Mouse (Mus musculus): ENCODE results near the gene Acap3. TPM values are rescaled to one million over a fixed set of nuclear protein-coding genes. Genes with fewer than 3 reads are reported as not detected.

The Acap3 gene
- total RNA-seq (2021), result 10 to 100 TPM; 35.5 to 36.7 TPM
- long read RNA-seq, experiment 1, partial matches to known transcripts, result 6 of 36 reads
- long read RNA-seq, experiment 1, other reads (novel, unspliced or antisense), result 30 of 36 reads
- long read RNA-seq, experiment 2, partial matches to known transcripts, result 7 of 33 reads
- long read RNA-seq, experiment 2, other reads (novel, unspliced or antisense), result 26 of 33 reads

DNA sequence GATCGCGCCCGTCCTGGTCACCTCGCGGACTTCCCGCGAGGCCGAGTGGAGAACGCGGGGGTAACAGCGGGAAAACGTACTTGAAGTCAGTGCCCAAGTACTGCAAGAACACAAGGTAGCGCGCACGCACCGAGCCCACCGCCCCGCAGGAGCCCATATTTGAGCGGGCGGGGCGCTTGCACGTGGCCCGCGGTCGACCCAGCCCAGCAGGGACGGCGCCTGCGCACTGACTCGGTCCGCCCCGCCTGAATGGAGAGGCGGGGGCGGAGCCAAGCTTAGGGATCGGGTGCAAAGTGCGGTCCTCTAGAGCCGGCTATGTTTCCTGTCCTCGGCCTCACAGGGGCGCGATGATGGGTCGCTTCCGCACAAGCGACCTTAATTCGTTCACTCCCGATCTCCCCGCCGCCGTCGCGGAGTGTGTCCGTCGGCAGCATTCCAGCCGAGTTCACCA is at the start of gene Acap3, which contains the start of gene Pusl1:
Acap3 (plus strand) TSS at position 272 of the 451 bp plus-strand sequence.
Pusl1 (minus strand) TSS at position 231 of the 451 bp plus-strand sequence.
- DNase-seq (ENCODE audit: low spot score in 2 of 2), result peak; percentile 88 to 95

DNA sequence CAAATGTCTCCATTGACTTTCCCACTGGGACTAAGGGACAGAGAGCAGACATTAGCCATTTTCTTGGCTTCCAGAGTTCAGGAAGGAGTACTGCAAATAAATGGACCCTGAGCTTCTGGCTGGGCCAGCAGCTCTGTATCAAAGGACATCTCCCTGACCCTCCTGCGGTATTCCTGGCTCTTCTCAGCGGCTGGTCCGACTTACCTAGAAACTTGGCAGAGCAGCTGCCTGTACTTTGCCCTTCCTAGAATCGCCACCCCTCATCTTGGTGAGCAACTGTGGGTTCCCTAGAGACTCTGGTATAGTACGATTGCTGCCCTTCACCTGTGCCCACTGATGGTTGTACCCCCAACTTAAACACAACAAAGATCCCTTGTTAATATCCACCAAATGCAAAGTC is 48.4 kb upstream of the Acap3 start:
- no peak for DNase-seq (ENCODE audit: low spot score in 2 of 2)

DNA sequence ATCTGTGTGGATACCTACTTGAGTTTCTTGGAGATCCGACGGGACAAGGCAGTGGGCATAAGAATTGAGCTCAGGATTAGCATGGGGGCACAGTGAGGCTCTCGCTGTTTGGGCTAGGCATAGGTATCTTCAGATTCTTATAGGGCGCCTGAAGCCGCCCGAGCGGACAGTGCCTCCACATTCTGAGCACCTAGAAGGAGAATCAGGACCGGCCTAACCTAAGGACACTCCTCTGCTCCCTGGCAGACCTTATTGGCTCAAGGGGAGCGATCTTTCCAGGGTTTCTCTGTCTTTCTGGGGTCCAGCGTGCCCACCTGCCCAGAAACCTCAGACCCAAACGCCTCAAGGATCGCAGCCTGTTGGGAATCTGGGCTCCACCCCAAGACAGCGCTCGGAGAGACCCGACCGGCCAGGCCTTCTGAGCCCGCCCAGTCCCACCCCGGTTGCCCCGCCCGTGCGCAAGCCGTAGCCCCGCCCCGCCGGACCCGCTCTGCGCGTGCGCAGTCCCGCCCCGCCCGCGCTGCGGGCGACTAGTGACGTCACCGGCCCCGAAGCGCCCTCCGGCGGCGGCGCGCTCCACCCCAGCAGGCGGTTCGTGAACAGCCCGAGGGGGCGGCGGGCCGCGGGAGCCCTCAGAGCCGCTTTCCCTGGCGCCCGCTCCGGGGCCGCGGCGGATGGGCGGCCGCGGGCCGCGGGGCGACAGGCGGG is 44.6 kb upstream of the Acap3 start, which contains the start of gene Dvl1:
Dvl1 (plus strand) TSS at position 532 of the 708 bp plus-strand sequence.
- peak; percentile 98 to 99 for DNase-seq (ENCODE audit: low spot score in 2 of 2)

DNA sequence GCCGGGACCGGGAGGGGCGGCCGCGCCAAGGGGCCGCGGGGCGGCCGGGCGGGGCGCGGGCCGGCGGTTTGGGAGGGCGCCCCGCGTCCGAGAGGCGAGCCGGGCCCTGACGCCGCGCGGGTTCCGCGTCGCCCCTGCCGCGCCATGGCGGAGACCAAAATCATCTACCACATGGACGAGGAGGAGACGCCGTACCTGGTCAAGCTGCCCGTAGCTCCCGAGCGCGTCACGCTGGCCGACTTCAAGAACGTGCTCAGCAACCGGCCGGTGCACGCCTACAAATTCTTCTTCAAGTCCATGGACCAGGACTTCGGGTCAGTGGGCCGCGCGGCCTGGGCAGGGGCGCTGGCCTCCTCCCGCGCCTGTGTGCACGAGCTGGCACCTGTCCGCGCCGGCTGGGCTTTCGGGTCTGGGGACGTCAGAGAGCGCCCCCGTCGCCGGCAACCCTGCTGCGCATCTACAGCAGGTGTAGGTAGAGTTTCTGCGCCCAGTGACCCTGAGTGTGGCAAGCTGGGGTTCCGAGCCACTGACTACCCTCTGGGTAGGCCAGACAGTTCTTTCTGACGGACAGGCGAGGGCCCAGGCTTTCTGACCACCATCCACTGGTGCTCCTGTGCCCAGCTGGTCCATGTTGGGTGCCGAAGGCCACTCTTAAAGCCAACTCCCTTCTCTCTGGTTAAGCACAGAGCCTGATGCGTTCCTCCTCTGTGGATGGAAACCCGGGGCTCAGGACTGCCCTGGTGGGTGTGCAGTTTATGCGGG is 43.9 kb upstream of the Acap3 start:
- no peak for DNase-seq (ENCODE audit: low spot score in 2 of 2)

DNA sequence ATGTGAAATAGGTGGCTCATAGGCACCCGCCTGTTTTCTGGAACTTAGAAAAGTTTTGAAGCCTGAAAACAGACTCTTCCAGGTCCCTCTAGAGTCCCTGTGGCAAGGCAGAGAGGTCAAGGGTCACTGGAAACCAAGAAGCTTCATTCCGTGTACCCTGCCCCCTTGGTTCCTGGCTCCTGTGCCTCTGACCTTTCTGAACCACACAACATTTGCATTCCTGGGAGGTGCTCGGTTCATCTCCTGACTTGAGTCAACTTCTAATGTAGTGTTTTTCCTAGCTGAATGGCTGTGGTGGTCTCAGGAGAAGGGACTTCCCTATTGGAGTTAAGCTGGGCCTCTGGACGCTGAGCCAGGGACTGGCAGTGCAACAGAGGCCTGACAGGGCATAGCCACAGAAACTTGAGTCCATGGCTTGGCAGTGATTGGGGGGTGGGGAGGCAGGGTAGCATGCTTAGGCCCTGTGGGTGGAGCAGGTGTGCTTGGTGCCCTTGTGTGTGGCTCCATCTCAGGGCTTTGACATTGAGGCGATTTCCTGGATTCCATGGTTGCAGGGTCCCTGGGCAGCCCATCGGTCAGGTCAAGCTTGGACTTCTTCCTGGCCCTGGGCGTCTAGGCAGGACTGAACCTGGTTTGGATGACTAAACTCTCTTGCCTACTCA is 43.1 kb upstream of the Acap3 start:
- peak in 1 of 2 experiments; percentile 2 for DNase-seq (ENCODE audit: low spot score in 2 of 2)

DNA sequence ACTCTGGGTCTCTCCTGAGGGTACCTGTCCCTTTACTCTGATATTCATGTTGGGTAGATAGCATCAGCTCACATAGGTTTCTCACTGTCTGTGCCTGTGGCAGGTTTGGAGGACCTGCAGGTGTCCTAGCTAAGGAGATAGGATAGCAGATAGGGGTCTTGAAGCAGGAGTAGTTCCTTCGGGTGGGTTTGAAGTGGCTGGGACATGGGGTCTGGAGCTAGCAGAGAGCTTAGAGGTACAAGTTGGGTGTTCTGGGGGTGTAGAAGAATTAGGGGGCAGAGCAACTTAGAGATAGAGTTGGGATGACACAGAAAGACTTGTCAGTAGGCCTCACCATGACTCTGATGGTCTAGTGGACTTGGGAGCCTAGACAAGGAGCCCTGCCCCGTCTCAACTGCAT is 42.2 kb upstream of the Acap3 start:
- DNase-seq (ENCODE audit: low spot score in 2 of 2), result no peak

DNA sequence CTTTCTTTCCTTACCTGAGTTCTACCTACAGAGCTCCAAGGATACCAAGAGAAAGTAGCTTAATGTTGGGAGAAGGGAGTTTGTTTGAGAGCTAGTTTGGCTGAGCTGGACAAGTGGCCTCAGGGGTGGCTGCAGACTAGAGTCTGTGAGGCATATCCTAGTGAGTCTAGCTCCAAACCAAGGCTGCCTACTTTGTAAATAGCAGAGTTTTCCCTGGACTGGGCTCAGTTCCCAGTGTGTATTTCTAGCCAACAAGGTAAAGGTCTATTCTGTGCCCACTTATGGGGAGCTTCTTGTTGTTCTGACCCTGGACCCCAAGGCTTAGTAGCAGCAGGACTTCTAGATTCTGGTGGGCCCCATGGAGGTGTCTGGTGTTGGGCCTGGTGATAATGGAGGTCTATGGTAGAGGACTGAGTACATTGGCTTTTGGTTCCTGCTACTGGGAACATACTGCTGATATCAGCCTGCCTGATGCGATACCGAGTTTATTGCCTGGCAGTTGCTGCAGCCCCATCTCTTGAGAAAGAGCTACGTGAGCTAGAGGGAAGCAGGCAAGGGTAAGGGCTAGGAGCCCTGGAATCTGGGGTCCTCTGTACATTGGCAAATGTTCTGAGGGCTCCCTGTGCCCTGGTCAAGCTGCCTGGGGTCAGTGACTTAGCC is 41.7 kb upstream of the Acap3 start:
- DNase-seq (ENCODE audit: low spot score in 2 of 2), result no peak

DNA sequence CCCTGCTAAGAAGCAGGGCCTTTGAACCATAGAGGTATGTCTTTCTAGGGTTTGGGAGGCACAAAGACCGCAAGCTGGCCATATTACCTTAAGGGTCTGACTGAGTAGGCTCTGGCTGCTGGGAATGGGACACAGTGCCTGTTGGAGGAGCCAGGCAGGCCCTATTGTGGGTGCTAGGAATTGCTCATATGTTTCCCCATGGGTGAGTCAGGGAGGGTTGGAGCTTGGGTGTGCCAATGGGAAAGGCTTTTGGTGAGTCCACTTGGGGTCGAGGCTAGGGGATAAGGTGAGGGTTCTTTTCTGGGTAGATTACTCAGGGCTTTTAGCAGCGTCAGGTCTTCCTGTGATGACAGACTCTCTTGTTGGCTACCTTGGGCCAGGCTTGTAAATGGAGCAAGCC is 40.3 kb upstream of the Acap3 start:
- DNase-seq (ENCODE audit: low spot score in 2 of 2), result no peak

DNA sequence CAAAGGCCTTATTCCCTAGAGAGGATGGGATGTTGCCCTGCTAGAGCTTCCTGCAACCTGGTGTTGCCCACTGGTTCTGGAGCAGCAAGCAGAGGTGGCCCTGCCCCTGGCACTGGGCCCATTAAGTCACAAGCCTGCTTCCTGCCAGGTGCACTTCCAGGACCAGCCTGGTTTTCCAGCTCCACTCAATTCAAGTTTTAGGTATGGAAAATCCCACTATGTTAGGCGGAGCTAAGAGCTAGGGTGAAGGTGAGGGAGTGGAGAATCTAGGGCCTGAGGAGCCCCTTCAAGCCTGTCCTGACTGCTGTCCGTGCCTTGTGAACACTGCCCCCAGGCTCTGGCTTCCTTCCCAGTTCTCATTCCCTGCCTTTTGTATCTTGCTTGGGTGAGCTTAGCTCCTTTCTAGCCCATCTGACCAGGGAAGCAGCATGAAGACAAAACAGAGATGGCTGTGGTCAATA is 39.6 kb upstream of the Acap3 start:
- DNase-seq (ENCODE audit: low spot score in 2 of 2), result no peak

DNA sequence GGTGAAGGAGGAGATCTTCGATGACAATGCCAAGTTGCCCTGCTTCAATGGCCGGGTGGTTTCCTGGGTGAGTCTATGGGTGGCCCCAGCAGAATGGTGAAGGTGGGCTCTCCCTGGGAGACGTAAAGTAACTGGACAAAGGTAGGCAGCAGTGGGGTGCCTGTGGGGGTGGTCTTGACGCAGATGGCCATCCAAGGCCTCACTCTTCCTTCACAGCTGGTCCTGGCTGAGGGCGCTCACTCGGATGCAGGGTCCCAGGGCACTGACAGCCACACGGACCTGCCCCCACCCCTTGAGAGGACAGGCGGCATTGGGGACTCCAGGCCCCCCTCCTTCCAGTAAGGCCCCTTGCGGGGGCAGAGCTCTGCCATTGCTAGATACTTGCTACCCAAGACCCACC is 38.2 kb upstream of the Acap3 start:
- no peak for DNase-seq (ENCODE audit: low spot score in 2 of 2)

DNA sequence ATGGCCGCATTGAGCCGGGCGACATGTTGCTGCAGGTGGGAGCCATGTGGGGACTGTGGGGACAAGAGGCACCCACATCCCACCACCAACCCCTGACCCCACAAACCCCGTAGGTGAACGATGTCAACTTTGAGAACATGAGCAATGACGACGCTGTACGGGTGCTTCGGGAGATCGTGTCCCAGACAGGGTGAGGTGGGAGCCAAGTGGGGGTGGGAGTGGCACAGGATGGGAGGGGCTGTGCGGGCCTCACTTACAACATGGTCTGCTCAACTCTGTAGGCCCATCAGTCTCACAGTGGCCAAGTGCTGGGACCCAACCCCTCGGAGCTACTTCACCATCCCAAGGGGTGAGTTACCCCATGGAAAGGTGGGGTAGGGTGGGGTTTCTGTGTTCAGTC is 36.6 kb upstream of the Acap3 start:
- DNase-seq (ENCODE audit: low spot score in 2 of 2), result no peak

DNA sequence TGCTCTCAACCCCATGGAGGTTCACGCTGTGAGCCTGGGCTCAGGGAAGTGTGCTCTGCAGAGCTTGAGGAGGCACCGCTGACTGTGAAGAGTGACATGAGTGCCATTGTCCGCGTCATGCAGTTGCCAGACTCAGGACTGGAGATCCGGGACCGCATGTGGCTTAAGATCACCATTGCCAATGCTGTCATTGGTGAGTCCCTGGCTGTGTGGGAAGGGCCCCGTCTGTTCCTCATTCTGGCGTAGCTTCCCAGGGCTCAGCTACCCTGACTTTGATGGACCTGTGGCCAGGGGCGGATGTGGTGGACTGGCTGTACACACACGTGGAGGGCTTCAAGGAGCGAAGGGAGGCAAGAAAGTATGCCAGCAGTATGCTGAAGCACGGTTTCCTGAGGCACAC is 35.6 kb upstream of the Acap3 start:
- DNase-seq (ENCODE audit: low spot score in 2 of 2), result no peak

DNA sequence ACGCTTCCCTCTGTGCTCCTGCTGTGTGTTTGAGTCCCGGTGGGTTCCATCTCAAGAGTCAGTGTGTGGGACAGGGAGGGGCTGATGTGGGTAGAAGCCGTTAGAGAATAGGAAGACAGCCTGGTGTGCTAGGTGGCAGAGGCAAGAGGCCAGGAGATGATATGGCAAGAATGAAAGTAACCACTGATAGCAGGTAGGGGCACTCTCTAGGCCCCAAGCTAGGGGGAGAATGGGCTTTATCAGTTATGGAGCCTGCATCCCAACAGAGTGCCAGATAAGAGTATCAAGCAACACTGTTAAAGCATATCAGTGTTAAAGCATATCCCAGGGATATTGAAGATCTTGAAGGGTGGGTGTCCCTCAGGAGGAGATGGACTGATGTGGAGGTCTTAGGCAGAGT is 34.7 kb upstream of the Acap3 start:
- no peak for DNase-seq (ENCODE audit: low spot score in 2 of 2)

DNA sequence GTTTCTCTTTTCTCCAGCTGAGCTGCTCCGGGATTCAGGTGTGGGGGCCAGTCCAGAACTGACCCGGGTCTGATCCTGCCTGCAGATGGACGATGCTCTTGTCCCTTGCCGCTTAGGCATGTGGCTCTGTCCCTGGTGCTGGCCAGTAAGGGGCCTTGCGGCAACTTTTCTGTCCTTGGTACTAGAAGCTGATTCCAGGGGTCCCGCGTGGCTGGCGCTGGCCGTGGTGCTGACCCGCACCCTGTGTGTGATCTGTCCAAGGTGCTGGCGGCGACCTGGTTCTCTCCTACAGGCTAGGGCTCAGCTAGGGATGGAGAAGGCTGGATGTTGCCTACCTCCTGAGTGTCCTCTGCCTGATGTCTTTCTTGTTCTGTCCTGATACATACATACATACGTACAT is 32.3 kb upstream of the Acap3 start:
- peak; percentile 46 to 49 for DNase-seq (ENCODE audit: low spot score in 2 of 2)

DNA sequence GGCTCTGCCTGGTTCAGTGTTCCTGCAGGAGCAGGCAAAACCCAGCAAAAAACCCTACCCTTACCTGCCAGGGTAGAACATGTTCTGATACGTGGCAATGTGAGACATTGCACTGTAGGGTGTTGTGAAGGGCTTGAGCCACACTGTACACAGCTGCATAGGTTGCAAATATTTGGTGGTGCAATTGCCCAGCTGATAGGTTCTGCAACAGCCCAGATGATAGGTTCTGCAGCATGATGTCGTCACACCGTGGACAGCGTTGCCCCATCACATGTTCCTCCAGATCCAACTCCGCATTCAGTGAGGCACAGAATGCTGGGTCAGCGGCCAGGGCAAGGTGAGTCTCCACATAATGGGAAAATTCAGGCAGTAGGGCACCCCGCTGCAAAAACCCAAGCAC is 29.8 kb upstream of the Acap3 start:
- no peak for DNase-seq (ENCODE audit: low spot score in 2 of 2)

DNA sequence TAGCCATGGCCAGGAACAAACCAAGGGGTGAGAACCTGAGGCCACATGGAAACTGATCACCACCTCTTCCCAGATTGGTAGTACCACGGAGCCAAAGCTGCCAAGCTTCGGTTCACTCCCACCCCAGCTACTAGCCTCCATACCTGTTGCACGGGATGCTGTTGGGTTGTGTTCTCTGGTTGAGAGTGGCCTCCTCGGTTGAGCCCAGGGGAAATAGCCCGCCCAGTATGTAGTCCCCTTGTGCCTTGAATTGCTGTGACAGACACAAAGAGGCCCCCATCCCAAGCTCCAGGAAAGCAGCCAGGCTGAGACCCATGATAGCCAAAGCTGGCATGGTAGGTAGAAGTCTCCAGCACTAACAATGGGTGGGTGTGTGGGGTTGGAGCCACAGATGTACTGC is 28.6 kb upstream of the Acap3 start, which contains the start of gene Tas1r3:
Tas1r3 (minus strand) TSS at position 362 of the 400 bp plus-strand sequence.
- DNase-seq (ENCODE audit: low spot score in 2 of 2), result no peak

DNA sequence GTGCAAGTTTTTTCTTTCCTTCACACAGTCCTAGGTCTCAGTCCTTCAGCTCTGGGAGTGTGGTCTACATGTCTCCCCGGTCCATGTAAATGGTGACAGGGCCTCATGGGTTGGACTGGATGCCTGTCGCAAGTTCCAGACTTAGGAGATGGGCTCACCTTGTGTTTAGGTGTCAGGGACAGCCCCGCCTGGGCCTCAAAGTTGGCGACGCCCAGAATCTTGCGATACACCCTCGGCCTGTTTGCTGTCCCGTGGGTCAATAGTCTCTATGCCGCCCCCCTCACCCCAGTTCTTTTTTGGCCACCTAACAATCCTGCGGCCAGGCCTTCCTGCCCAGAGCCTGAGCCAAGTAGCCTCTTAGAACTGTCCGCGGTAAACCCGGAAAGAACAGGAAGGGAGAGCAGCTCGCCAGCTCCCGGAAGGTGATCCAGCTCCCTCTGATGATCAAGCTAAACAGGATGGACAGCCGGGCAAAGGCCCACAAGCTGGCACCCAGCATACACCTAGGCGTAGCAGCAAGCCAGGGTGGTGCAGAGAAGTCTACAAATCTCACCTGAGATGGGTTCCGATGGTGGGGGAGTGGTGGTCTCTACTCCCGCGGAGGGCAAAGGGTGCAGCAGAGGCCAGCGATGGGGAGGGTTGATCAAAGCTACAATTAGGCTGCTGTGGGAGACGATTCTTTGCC is 22.9 kb upstream of the Acap3 start:
- DNase-seq (ENCODE audit: low spot score in 2 of 2), result no peak

DNA sequence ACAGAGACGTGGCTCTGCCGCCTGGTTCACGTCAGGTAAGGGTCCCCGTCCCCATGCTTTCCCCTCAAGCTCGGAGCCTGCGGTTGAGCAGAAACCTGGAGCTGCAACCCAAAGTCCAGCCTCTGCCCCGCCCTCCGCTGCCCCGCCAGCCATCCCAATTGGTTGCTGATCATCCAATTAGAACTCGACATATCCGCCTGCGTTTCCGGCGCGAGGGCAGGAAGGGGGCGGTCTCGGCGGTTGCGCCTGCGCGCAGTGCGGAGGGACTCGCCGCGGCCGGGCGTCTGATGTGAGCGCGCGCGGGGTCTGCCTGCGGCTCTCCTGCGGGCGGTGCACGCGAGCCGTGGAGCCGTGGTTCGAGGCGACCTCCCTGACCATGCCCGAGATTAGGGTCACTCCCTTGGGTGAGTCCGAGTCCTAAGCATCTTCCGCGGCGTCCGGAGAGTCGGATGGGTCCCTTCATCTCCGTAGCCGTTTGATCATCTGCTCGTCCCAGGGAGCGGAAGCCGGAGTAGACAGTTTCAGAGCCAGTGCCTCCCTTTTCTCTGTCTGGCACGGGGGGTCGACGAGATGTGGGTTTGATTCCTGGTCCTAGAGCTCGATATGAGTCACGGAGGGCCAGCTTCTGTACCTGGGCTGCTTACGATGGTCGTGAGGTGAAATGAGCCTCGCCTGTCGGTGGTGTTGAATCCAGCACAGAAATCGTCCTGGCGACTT is 22.1 kb upstream of the Acap3 start, which contains the start of the genes Cptp and Ints11:
Cptp (minus strand) TSS at position 124 of the 717 bp plus-strand sequence.
Ints11 (plus strand) TSS at position 230 of the 717 bp plus-strand sequence.
- DNase-seq (ENCODE audit: low spot score in 2 of 2), result peak; percentile 93 to 94

DNA sequence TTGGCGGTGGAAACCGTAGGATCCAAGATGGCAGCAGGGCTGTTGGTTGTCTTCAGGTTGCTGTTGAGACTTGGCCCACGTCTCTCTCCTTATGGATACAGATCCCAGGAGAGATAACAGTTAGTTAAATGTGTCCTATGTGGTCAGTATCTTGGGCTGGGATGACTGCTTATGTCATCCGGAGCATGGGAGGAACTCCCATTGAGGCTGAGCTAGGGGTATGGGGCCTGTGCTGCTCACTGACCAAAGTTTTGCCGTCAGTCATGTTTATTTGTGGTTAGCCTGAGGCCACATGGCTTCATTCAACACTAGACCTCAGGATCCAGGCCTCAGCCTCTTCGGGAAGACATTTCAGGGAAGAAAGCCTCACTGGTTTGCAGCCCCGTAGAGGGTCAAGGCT is 20.2 kb upstream of the Acap3 start:
- no peak for DNase-seq (ENCODE audit: low spot score in 2 of 2)

All from adrenal gland, postnatal 4 days (tissue).